Mouse (Mus musculus): ENCODE measurements at regions not wholly inside any gene's neighbourhood (a gene's known extent, or its start where the extent isn't known, plus 50 kb on each side); places are given as distances from the start of the nearest gene placed in this dataset.

GRCm38 (mm10) chr14:24876508-24876907 is 389.6 kb downstream of the Rps24 start:
- DNase-seq (ENCODE audit: low spot score in 2 of 2) = no peak

GRCm38 (mm10) chr14:24877853-24878252 is 390.9 kb downstream of the Rps24 start:
- no peak for DNase-seq (ENCODE audit: low spot score in 2 of 2)

GRCm38 (mm10) chr14:24886164-24886563 is 399.2 kb downstream of the Rps24 start:
- no peak for DNase-seq (ENCODE audit: low spot score in 2 of 2)

- no peak for DNase-seq (ENCODE audit: low spot score in 2 of 2)
Measured at GRCm38 (mm10) chr14:24886896-24887421, 400.0 kb downstream of the Rps24 start.

- no peak for DNase-seq (ENCODE audit: low spot score in 2 of 2)
Measured at GRCm38 (mm10) chr14:24890856-24891255, 403.9 kb downstream of the Rps24 start.

GRCm38 (mm10) chr14:24895196-24895595 is 408.3 kb downstream of the Rps24 start:
- no peak for DNase-seq (ENCODE audit: low spot score in 2 of 2)

GRCm38 (mm10) chr14:24896681-24897080 is 409.8 kb downstream of the Rps24 start:
- no peak for DNase-seq (ENCODE audit: low spot score in 2 of 2)

- DNase-seq (ENCODE audit: low spot score in 2 of 2) = no peak
Measured at GRCm38 (mm10) chr14:24900501-24901179, 413.7 kb downstream of the Rps24 start.

- no peak for DNase-seq (ENCODE audit: low spot score in 2 of 2)
Measured at GRCm38 (mm10) chr14:24901726-24902125, 414.8 kb downstream of the Rps24 start.

- no peak for DNase-seq (ENCODE audit: low spot score in 2 of 2)
Measured at GRCm38 (mm10) chr14:24902870-24903269, 415.9 kb downstream of the Rps24 start.

- DNase-seq (ENCODE audit: low spot score in 2 of 2) = no peak
Measured at GRCm38 (mm10) chr14:24904712-24905111, 417.8 kb downstream of the Rps24 start.

- no peak for DNase-seq (ENCODE audit: low spot score in 2 of 2)
Measured at GRCm38 (mm10) chr14:24906916-24907315, 420.0 kb downstream of the Rps24 start.

- DNase-seq (ENCODE audit: low spot score in 2 of 2) = no peak
Measured at GRCm38 (mm10) chr14:24908377-24908776, 421.5 kb downstream of the Rps24 start.

- DNase-seq (ENCODE audit: low spot score in 2 of 2) = no peak
Measured at GRCm38 (mm10) chr14:24911621-24912020, 424.7 kb downstream of the Rps24 start.

- DNase-seq (ENCODE audit: low spot score in 2 of 2) = no peak
Measured at GRCm38 (mm10) chr14:24919056-24919455, 432.1 kb downstream of the Rps24 start.

GRCm38 (mm10) chr14:24922006-24922405 is 435.1 kb downstream of the Rps24 start:
- no peak for DNase-seq (ENCODE audit: low spot score in 2 of 2)

GRCm38 (mm10) chr14:24924561-24924960 is 437.6 kb downstream of the Rps24 start:
- DNase-seq (ENCODE audit: low spot score in 2 of 2) = no peak

GRCm38 (mm10) chr14:24926086-24927048 is 439.4 kb downstream of the Rps24 start:
- DNase-seq (ENCODE audit: low spot score in 2 of 2) = no peak

GRCm38 (mm10) chr14:24928726-24929125 is 441.8 kb downstream of the Rps24 start:
- no peak for DNase-seq (ENCODE audit: low spot score in 2 of 2)

- no peak for DNase-seq (ENCODE audit: low spot score in 2 of 2)
Measured at GRCm38 (mm10) chr14:24930251-24930650, 443.3 kb downstream of the Rps24 start.

GRCm38 (mm10) chr14:24937876-24938275 is 451.0 kb downstream of the Rps24 start:
- no peak for DNase-seq (ENCODE audit: low spot score in 2 of 2)

GRCm38 (mm10) chr14:24939068-24939467 is 452.1 kb downstream of the Rps24 start:
- no peak for DNase-seq (ENCODE audit: low spot score in 2 of 2)

All from spleen, postnatal 10 days (tissue).